Mouse (Mus musculus) MEL (cell line): ENCODE data around the gene Prss54. TPM values are rescaled to one million over a fixed set of nuclear protein-coding genes. Genes with fewer than 3 reads are reported as not detected.

ENCODE experiments used
- DNase-seq: peaks from one replicate; pipeline ENCODE4 v3.0.0; 2011; ENCODE audit warnings: low read depth, low spot score
- H3K27ac ChIP-seq: 2 replicates; pipeline ENCODE4 v1.5.1; 2012; ENCODE audit warnings: low read depth, mild to moderate bottlenecking, control low read depth, low read length, moderate library complexity; ENCODE audit not compliant: control insufficient read depth
- H3K27me3 ChIP-seq, 2 experiments: fragments of 150-350 bp in 1 of 2; sonication (generic) in 1 of 2; 2 replicates each; pipeline ENCODE4 v1.6.1; 2012; ENCODE audit warnings: low read length in 2 of 2, mild to moderate bottlenecking in 2 of 2, improper control_type of control experiment in 1 of 2, moderate library complexity in 1 of 2; ENCODE audit not compliant: insufficient read depth in 2 of 2, control insufficient read depth in 1 of 2
- H3K36me3 ChIP-seq, 2 experiments: 2 replicates each; pipeline ENCODE4 v1.6.1; 2012 to 2014; ENCODE audit warnings: low read length in 2 of 2, improper control_type of control experiment in 1 of 2, inconsistent platforms in 1 of 2, mild to moderate bottlenecking in 1 of 2; ENCODE audit not compliant: insufficient read depth in 2 of 2, control insufficient read depth in 1 of 2
- H3K4me1 ChIP-seq, 2 experiments: fragments of 150-350 bp in 1 of 2; sonication (generic) in 1 of 2; 2 replicates each; pipeline ENCODE4 v1.6.1; 2012; ENCODE audit warnings: low read length in 2 of 2, improper control_type of control experiment in 1 of 2, mild to moderate bottlenecking in 1 of 2; ENCODE audit not compliant: insufficient read depth in 2 of 2, control insufficient read depth in 1 of 2
- H3K4me3 ChIP-seq, 2 experiments: fragments of 150-350 bp in 1 of 2; sonication (generic) in 1 of 2; 2 replicates each; pipeline ENCODE4 v1.5.1; 2012; ENCODE audit warnings: low read depth in 2 of 2, low read length in 2 of 2, mild to moderate bottlenecking in 2 of 2, moderate library complexity in 2 of 2, control low read depth in 1 of 2, improper control_type of control experiment in 1 of 2; ENCODE audit not compliant: control insufficient read depth in 1 of 2, insufficient read depth in 1 of 2
- H3K79me2 ChIP-seq: 2 replicates; pipeline ENCODE4 v1.6.1; 2012; ENCODE audit warnings: mild to moderate bottlenecking, low read length, moderate library complexity; ENCODE audit not compliant: control insufficient read depth, poor library complexity, insufficient read depth
- H3K9ac ChIP-seq: 2 replicates; pipeline ENCODE4 v1.6.1; 2012; ENCODE audit warnings: low read depth, mild to moderate bottlenecking, control low read depth, low read length, moderate library complexity; ENCODE audit not compliant: control insufficient read depth, poor library complexity, severe bottlenecking
- H3K9me3 ChIP-seq: fragments of 150-350 bp; sonication (generic); replicated peaks from 2 replicates; pipeline ENCODE4 v1.6.1; 2012; ENCODE audit warnings: mild to moderate bottlenecking, low read length, improper control_type of control experiment, moderate library complexity; ENCODE audit not compliant: insufficient read depth
- BHLHE40 ChIP-seq: IDR thresholded peaks from 2 replicates; pipeline ENCODE4 v1.6.1; 2012; ENCODE audit warnings: low read depth, mild to moderate bottlenecking, inconsistent platforms, low read length, improper control_type of control experiment, borderline replicate concordance
- CHD1 ChIP-seq: IDR thresholded peaks from 2 replicates; pipeline ENCODE4 v1.6.1; 2012; ENCODE audit warnings: low read depth, mild to moderate bottlenecking, inconsistent platforms, low read length, improper control_type of control experiment
- CHD2 ChIP-seq: IDR thresholded peaks from 2 replicates; pipeline ENCODE4 v1.6.1; 2011; ENCODE audit warnings: low read length, improper control_type of control experiment
- CTCF ChIP-seq, 3 experiments: IDR thresholded peaks in 2 of 3; conservative IDR thresholded peaks in 1 of 3; 2 replicates each; pipeline ENCODE4 v1.5.1; 2011 to 2012; ENCODE audit warnings: low read length in 3 of 3, low read depth in 2 of 3, mild to moderate bottlenecking in 2 of 3, improper control_type of control experiment in 1 of 3, inconsistent platforms in 1 of 3, mixed read lengths in 1 of 3, moderate library complexity in 1 of 3; ENCODE audit not compliant: control insufficient read depth in 1 of 3, insufficient read depth in 1 of 3, poor library complexity in 1 of 3, severe bottlenecking in 1 of 3
- E2F4 ChIP-seq: IDR thresholded peaks from 2 replicates; pipeline ENCODE4 v1.6.1; 2011; ENCODE audit warnings: low read depth, low read length, improper control_type of control experiment, borderline replicate concordance
- ETS1 ChIP-seq: IDR thresholded peaks from 2 replicates; pipeline ENCODE4 v1.6.1; 2012; ENCODE audit warnings: low read depth, mild to moderate bottlenecking, inconsistent platforms, low read length, improper control_type of control experiment, moderate library complexity
- GABPA ChIP-seq: IDR thresholded peaks from 2 replicates; pipeline ENCODE4 v1.6.1; 2012; ENCODE audit warnings: low read depth, mild to moderate bottlenecking, inconsistent platforms, low read length, improper control_type of control experiment, moderate library complexity
- GATA1 ChIP-seq: IDR thresholded peaks from 2 replicates; pipeline ENCODE4 v1.6.1; 2011; ENCODE audit warnings: low read depth, low read length, improper control_type of control experiment
- HCFC1 ChIP-seq: IDR thresholded peaks from 2 replicates; pipeline ENCODE4 v1.6.1; 2012; ENCODE audit warnings: low read depth, mild to moderate bottlenecking, inconsistent platforms, low read length, improper control_type of control experiment, moderate library complexity
- JUND ChIP-seq: IDR thresholded peaks from 2 replicates; pipeline ENCODE4 v1.6.1; 2011; ENCODE audit warnings: low read depth, mild to moderate bottlenecking, improper control_type of control experiment, low read length
- KAT2A ChIP-seq: conservative IDR thresholded peaks from 2 replicates; pipeline ENCODE4 v1.6.1; 2012; ENCODE audit warnings: low read depth, low read length, improper control_type of control experiment, inconsistent platforms
- MAFK ChIP-seq: IDR thresholded peaks from 2 replicates; pipeline ENCODE4 v1.6.1; 2011; ENCODE audit warnings: low read depth, mild to moderate bottlenecking, low read length, improper control_type of control experiment, borderline replicate concordance
- MAZ ChIP-seq: IDR thresholded peaks from 2 replicates; pipeline ENCODE4 v1.6.1; 2012; ENCODE audit warnings: low read depth, mild to moderate bottlenecking, inconsistent platforms, low read length, improper control_type of control experiment
- MEF2A ChIP-seq: IDR thresholded peaks from 2 replicates; pipeline ENCODE4 v1.6.1; 2014; ENCODE audit warnings: low read depth, mild to moderate bottlenecking, inconsistent platforms, low read length, improper control_type of control experiment; ENCODE audit not compliant: poor library complexity, insufficient replicate concordance, severe bottlenecking; ENCODE audit errors: extremely low read depth
- MXI1 ChIP-seq: IDR thresholded peaks from 2 replicates; pipeline ENCODE4 v1.6.1; 2011; ENCODE audit warnings: mild to moderate bottlenecking, low read depth, low read length, improper control_type of control experiment
- MYB ChIP-seq: IDR thresholded peaks from 2 replicates; pipeline ENCODE4 v1.6.1; 2011; ENCODE audit warnings: mild to moderate bottlenecking, low read depth, low read length, improper control_type of control experiment
- NELFE ChIP-seq: IDR thresholded peaks from 2 replicates; pipeline ENCODE4 v1.6.1; 2011; ENCODE audit warnings: low read depth, low read length, improper control_type of control experiment
- NRF1 ChIP-seq: IDR thresholded peaks from 2 replicates; pipeline ENCODE4 v1.6.1; 2014; ENCODE audit warnings: low read depth, mild to moderate bottlenecking, inconsistent platforms, low read length, improper control_type of control experiment, moderate library complexity; ENCODE audit not compliant: poor library complexity, insufficient read depth, severe bottlenecking
- POLR2A ChIP-seq, 2 experiments: IDR thresholded peaks; 2 replicates each; pipeline ENCODE4 v1.6.1; 2011 to 2012; ENCODE audit warnings: low read length in 2 of 2, mild to moderate bottlenecking in 2 of 2, control low read depth in 1 of 2, improper control_type of control experiment in 1 of 2, low read depth in 1 of 2, moderate library complexity in 1 of 2; ENCODE audit not compliant: control insufficient read depth in 1 of 2, insufficient read depth in 1 of 2, poor library complexity in 1 of 2
- POLR2AphosphoS2 ChIP-seq: IDR thresholded peaks from 2 replicates; pipeline ENCODE4 v1.6.1; 2011; ENCODE audit warnings: low read length, improper control_type of control experiment
- POLR2AphosphoS5 ChIP-seq: IDR thresholded peaks from 2 replicates; pipeline ENCODE4 v1.6.1; 2012; ENCODE audit warnings: low read depth, borderline replicate concordance, mild to moderate bottlenecking, inconsistent platforms, low read length, moderate library complexity, mixed read lengths
- RAD21 ChIP-seq: IDR thresholded peaks from 2 replicates; pipeline ENCODE4 v1.6.1; 2011; ENCODE audit warnings: mild to moderate bottlenecking, low read depth, low read length, improper control_type of control experiment
- RCOR1 ChIP-seq: IDR thresholded peaks from 2 replicates; pipeline ENCODE4 v1.6.1; 2012; ENCODE audit warnings: low read depth, mild to moderate bottlenecking, inconsistent platforms, low read length, improper control_type of control experiment
- SMC3 ChIP-seq: IDR thresholded peaks from 2 replicates; pipeline ENCODE4 v1.6.1; 2011; ENCODE audit warnings: low read depth, low read length, improper control_type of control experiment
- TAL1 ChIP-seq: IDR thresholded peaks from 2 replicates; pipeline ENCODE4 v1.6.1; 2012; ENCODE audit warnings: mild to moderate bottlenecking, inconsistent platforms, low read length, moderate library complexity, mixed read lengths
- USF1 ChIP-seq: IDR thresholded peaks from 2 replicates; pipeline ENCODE4 v1.6.1; 2014; ENCODE audit warnings: low read depth, mild to moderate bottlenecking, inconsistent platforms, low read length, improper control_type of control experiment, moderate library complexity
- USF2 ChIP-seq, 2 experiments: IDR thresholded peaks; 2 replicates each; pipeline ENCODE4 v1.6.1; 2011 to 2012; ENCODE audit warnings: improper control_type of control experiment in 2 of 2, low read length in 2 of 2, borderline replicate concordance in 1 of 2, inconsistent platforms in 1 of 2, low read depth in 1 of 2, mild to moderate bottlenecking in 1 of 2; ENCODE audit not compliant: insufficient read depth in 1 of 2
- ZKSCAN1 ChIP-seq: IDR thresholded peaks from 2 replicates; pipeline ENCODE4 v1.6.1; 2012; ENCODE audit warnings: low read depth, mild to moderate bottlenecking, inconsistent platforms, low read length, improper control_type of control experiment, moderate library complexity
- ZMIZ1 ChIP-seq: IDR thresholded peaks from 2 replicates; pipeline ENCODE4 v1.6.1; 2012; ENCODE audit warnings: low read depth, mild to moderate bottlenecking, inconsistent platforms, low read length, improper control_type of control experiment, moderate library complexity
- ZNF384 ChIP-seq: IDR thresholded peaks from 2 replicates; pipeline ENCODE4 v1.6.1; 2012; ENCODE audit warnings: low read depth, mild to moderate bottlenecking, inconsistent platforms, low read length, improper control_type of control experiment
- polyA plus RNA-seq, 2 experiments: library from polyadenylated mRNA; stranded (reverse) in 1 of 2; unstranded in 1 of 2; fragments of >175 nt in 1 of 2; fragments of >200 nt in 1 of 2; gene quantifications; 2 replicates each; pipeline versions ENCODE4 v1.2.1 to v1.2.4; 2012; ENCODE audit warnings: low replicate concordance in 2 of 2, low read depth in 1 of 2; ENCODE audit not compliant: insufficient read length in 2 of 2, insufficient read depth in 1 of 2, missing spikeins in 1 of 2
- total RNA-seq: library from RNA; depleted of rRNA; stranded (reverse); fragments of 300-350 nt; gene quantifications from 2 replicates; pipeline ENCODE4 v1.2.3, GENCODE M21; 2012

The Prss54 gene
- total and polyA plus RNA-seq, 3 experiments: not detected

GRCm38 (mm10) chr8:95620046-95620445 is 43.9 kb upstream of the Prss54 start:
- peaks cover 12 to 23% of the 10 kb centered on the region in 2 experiments for H3K27me3 ChIP-seq
- no peak overlapping the region for H3K27ac ChIP-seq
- H3K79me2 ChIP-seq: no peaks in the 10 kb centered on the region
- no peak for TF ChIP-seq HCFC1
- no peak for TF ChIP-seq SMC3
- TF ChIP-seq MYB: no peak
- no peak for TF ChIP-seq ZMIZ1
- TF ChIP-seq KAT2A: no peak
- no peak for TF ChIP-seq TAL1
- TF ChIP-seq ZKSCAN1: no peak
- TF ChIP-seq POLR2AphosphoS5: no peak
- no peak for TF ChIP-seq POLR2A (IDR thresholded peaks at IDR 0.05; ENCODE audit: control insufficient read depth in 1 of 2, insufficient read depth in 1 of 2, low read depth in 1 of 2, low read length in 2 of 2, poor library complexity in 1 of 2)
- no peak for TF ChIP-seq GABPA
- no peak for TF ChIP-seq CHD1
- TF ChIP-seq MAFK: no peak
- TF ChIP-seq CHD2: no peak
- TF ChIP-seq ETS1: no peak
- no peak for TF ChIP-seq E2F4
- TF ChIP-seq POLR2AphosphoS2: no peak
- TF ChIP-seq CTCF (IDR thresholded peaks at IDR 0.05 in 2 of 3, conservative IDR thresholded peaks at IDR 0.05 in 1 of 3; ENCODE audit: control insufficient read depth in 1 of 3, insufficient read depth in 1 of 3, low read depth in 2 of 3, low read length in 3 of 3, poor library complexity in 1 of 3, severe bottlenecking in 1 of 3): no peak
- TF ChIP-seq MAZ: no peak
- no peaks in the 10 kb centered on the region for H3K36me3 ChIP-seq
- no peak overlapping the region for H3K4me3 ChIP-seq
- DNase-seq: no peak
- H3K9ac ChIP-seq: no peak overlapping the region
- no peaks in the 10 kb centered on the region for H3K4me1 ChIP-seq
- no peaks in the 10 kb centered on the region for H3K9me3 ChIP-seq

- Histone ChIP-seq H3K9me3 (no peaks in the 10 kb centered on the region), H3K9ac (no peak overlapping the region), H3K36me3 (no peaks in the 10 kb centered on the region), H3K4me1 (peaks cover 0 to under 1% of the 10 kb centered on the region in 2 experiments; a peak in 2 of 4 replicates), H3K4me3 (no peak overlapping the region), H3K27me3 (peaks cover 10 to 13% of the 10 kb centered on the region in 2 experiments), H3K27ac (no peak overlapping the region), H3K79me2 (no peaks in the 10 kb centered on the region)
- no peak for DNase-seq
- no peak for TF ChIP-seq ZKSCAN1
- TF ChIP-seq CHD1: no peak
- TF ChIP-seq MAZ: no peak
- TF ChIP-seq USF2 (IDR thresholded peaks at IDR 0.05; ENCODE audit: borderline replicate concordance in 1 of 2, insufficient read depth in 1 of 2, low read depth in 1 of 2, low read length in 2 of 2): no peak
- no peak for TF ChIP-seq NELFE
- TF ChIP-seq NRF1: no peak
- TF ChIP-seq POLR2AphosphoS5: no peak
- no peak for TF ChIP-seq RCOR1
- TF ChIP-seq JUND: no peak
- TF ChIP-seq MEF2A: no peak
- no peak for TF ChIP-seq BHLHE40
- TF ChIP-seq ZMIZ1: no peak
- no peak for TF ChIP-seq MYB
- TF ChIP-seq GATA1: no peak
- TF ChIP-seq USF1: no peak
- TF ChIP-seq POLR2A (IDR thresholded peaks at IDR 0.05; ENCODE audit: control insufficient read depth in 1 of 2, insufficient read depth in 1 of 2, low read depth in 1 of 2, low read length in 2 of 2, poor library complexity in 1 of 2): no peak
- TF ChIP-seq RAD21: no peak
- no peak for TF ChIP-seq GABPA
- TF ChIP-seq MXI1: no peak
- TF ChIP-seq ZNF384: no peak
Measured at GRCm38 (mm10) chr8:95616383-95616782, 40.2 kb upstream of the Prss54 start.
